Mouse (Mus musculus) heart, embryonic 11.5 days (tissue): ENCODE data around the gene Akr1b10. TPM values are rescaled to one million over a fixed set of nuclear protein-coding genes. Genes with fewer than 3 reads are reported as not detected.
A peak's percentile ranks its signal among the peaks of the same experiment; 100 is the strongest.

Experiments used
- ATAC-seq: fragments of 200-750 bp; cut with Nextera tagmentation; replicated peaks from 2 replicates; pipeline ENCODE4 v1.8.0; 2017; ENCODE audit warnings: moderate library complexity; ENCODE audit not compliant: insufficient number of reproducible peaks, low FRiP score, low TSS enrichment
- H3K27ac ChIP-seq: fragments of 300-500 bp; sonication (generic); 2 replicates; pipeline ENCODE4 v1.5.1; 2014; ENCODE audit warnings: mild to moderate bottlenecking, low read depth, low read length
- H3K27me3 ChIP-seq: fragments of 300-500 bp; sonication (generic); 2 replicates; pipeline ENCODE4 v1.6.1; 2014; ENCODE audit warnings: mild to moderate bottlenecking, low read length, mixed read lengths; ENCODE audit not compliant: control insufficient read depth, insufficient read depth
- H3K36me3 ChIP-seq: fragments of 300-500 bp; sonication (generic); 2 replicates; pipeline ENCODE4 v1.6.1; 2014; ENCODE audit warnings: mild to moderate bottlenecking, low read length, moderate library complexity, mixed read lengths; ENCODE audit not compliant: control insufficient read depth, insufficient read depth
- H3K4me1 ChIP-seq: fragments of 300-500 bp; sonication (generic); 2 replicates; pipeline ENCODE4 v1.6.1; 2014; ENCODE audit warnings: low read length; ENCODE audit not compliant: control insufficient read depth, insufficient read depth
- H3K4me2 ChIP-seq: fragments of 300-500 bp; sonication (generic); 2 replicates; pipeline ENCODE4 v1.6.1; 2014; ENCODE audit warnings: mild to moderate bottlenecking, moderate library complexity
- H3K4me3 ChIP-seq: fragments of 300-500 bp; sonication (generic); 2 replicates; pipeline ENCODE4 v1.5.1; 2014; ENCODE audit warnings: low read depth, low read length
- H3K9ac ChIP-seq: fragments of 300-500 bp; sonication (generic); 2 replicates; pipeline ENCODE4 v1.6.1; 2014; ENCODE audit warnings: mild to moderate bottlenecking, low read depth, low read length, moderate library complexity
- H3K9me3 ChIP-seq: fragments of 300-500 bp; sonication (generic); replicated peaks from 2 replicates; pipeline ENCODE4 v1.6.1; 2016; ENCODE audit warnings: low read length; ENCODE audit not compliant: control insufficient read depth
- WGBS: fragments of 180-500 bp; shearing (Covaris S2); extraction: QIAGEN DNeasy Blood & Tissue Kit; methylation state at CpG from one replicate; pipeline ENCODE4 v1.1.7; 2014; ENCODE audit not compliant: insufficient replicate concordance; 5-methylcytosine and 5-hydroxymethylcytosine counted together
- polyA plus RNA-seq: library from polyadenylated mRNA; unstranded; fragments of >200 nt; fragmentation: Nextera tagmentation; extraction: Ambion mirVana; gene quantifications from 2 replicates; pipeline ENCODE4 v1.2.1, GENCODE M21; 2014

Akr1b10 gene
- polyA plus RNA-seq, result 63.1 and 67.6 TPM in 2 replicates

DNA sequence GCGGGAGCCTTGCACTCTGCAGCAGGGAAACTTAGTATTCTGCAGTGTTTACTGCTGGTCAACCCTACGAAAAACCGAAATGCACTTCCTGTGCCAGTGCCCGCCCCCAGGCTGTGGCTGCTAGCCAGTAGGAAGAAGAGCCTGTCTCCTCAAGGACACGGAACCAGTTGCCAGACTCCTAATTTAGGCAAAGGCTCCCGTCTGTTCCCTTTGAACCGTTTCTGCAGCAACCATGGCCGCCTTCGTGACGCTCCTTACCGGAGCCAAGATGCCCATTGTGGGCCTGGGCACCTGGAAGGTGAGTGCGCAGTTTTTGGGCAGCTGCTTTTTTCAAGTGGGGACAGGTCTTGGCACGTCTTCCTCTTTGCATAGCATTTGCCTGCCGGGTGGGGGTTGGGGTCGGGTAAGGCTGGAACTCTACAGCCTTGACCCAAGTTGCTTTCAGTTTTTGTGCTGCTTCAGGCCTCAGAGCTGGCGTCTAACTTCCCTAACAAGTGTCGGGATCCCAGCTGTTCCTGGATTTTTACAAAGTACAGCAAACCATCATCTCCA lies at the start of gene Akr1b10:
TSS of gene Akr1b10 (plus strand) at position 109 of the 552 bp plus-strand sequence.
- ATAC-seq, result peak; percentile 76
- under 1% methylated on average over 17 of the region's 17 CpGs for WGBS

DNA sequence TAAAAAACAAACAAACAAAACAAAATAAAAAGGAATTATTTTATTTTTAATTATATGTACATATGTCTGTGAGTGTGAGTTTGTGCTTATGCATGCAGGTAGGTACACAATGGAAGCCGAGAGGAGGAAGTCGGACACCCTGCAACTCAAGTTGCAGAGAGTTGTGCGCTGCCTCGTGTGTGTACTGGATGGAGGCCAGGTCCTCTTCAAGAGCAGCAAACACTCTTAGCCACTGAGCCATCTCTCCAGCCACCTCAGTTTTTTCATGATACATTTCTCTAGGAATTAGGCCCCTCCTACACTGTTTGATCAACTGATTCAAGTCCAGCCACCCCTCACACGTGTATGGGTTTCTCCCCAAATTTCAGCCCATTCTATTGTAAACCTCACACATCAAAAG lies 49.3 kb upstream of the Akr1b10 start:
- Histone ChIP-seq H3K9ac (no peak overlapping the region), H3K4me3 (no peak overlapping the region), H3K4me1 (0 out of 2 replicates have a peak, but pooled peaks cover 2% of the 10 kb centered on the region), H3K36me3 (no peaks in the 10 kb centered on the region), H3K4me2 (no peak overlapping the region), H3K9me3 (no peaks in the 10 kb centered on the region), H3K27me3 (no peaks in the 10 kb centered on the region), H3K27ac (no peak overlapping the region)
- WGBS, result 91% methylated on average over 5 of the region's 5 CpGs
- ATAC-seq, result no peak

More for the DNA sequence above, at the start of gene Akr1b10:
- peak within 1 kb of the TSS; percentile 70 for H3K4me3 ChIP-seq
- H3K27me3 ChIP-seq, result no peaks in the 10 kb centered on the region
- H3K4me2 ChIP-seq, result peak within 1 kb of the TSS; percentile 74
- H3K4me1 ChIP-seq, result no peaks in the 10 kb centered on the region
- peaks cover 7% of the 10 kb centered on the region for H3K36me3 ChIP-seq
- H3K9me3 ChIP-seq, result no peaks in the 10 kb centered on the region
- peak within 1 kb of the TSS; percentile 74 for H3K9ac ChIP-seq
- H3K27ac ChIP-seq, result peak within 1 kb of the TSS; percentile 69

DNA sequence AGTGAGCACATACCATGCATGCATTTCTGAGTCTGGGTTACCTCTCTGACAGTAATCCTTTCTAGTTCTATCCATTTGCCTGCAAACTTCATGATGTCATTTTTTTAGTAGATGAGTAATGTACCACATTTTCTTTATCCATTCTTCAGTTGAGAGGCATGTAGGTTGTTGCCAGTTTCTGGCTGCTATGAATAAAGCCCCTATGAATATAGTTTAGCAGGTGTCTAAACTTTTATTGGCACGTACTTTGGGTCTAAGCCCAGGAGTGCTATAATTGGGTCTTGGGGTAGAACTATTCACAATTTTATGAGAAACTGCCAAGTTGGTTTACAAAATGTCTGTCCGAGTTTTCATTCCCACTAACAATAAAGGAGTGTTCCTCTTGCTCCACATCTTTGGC lies 46.2 kb upstream of the Akr1b10 start:
- 83% methylated on average over 2 of the region's 2 CpGs for WGBS
- Histone ChIP-seq H3K4me2 (no peak overlapping the region), H3K4me3 (no peak overlapping the region), H3K27ac (no peak overlapping the region), H3K36me3 (no peaks in the 10 kb centered on the region), H3K9ac (no peak overlapping the region), H3K27me3 (no peaks in the 10 kb centered on the region), H3K9me3 (no peaks in the 10 kb centered on the region), H3K4me1 (no peaks in the 10 kb centered on the region)
- no peak for ATAC-seq

DNA sequence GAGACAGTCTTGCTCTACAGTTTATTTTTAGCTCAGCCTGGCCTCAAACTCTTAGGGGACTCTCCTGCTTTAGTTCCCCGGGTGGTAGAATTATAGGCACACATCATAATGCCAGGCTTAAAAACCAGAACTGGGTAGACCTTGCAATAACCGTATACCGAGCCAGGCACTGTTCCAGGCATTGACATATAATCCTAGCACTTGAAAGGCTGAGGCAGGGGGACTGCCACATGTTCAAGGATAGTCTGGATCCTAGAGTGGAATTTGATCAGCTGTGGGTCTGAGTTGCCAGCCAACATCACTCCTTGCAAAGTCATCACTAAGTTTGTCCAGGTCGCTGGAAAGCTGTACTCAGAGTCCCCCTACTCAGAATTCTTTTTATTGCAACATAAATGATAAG lies 42.0 kb upstream of the Akr1b10 start:
- H3K9ac ChIP-seq, result no peak overlapping the region
- H3K27me3 ChIP-seq, result no peaks in the 10 kb centered on the region
- no peak overlapping the region for H3K27ac ChIP-seq
- peaks cover 8% of the 10 kb centered on the region for H3K4me1 ChIP-seq
- no peak overlapping the region for H3K4me2 ChIP-seq
- ATAC-seq, result no peak
- H3K36me3 ChIP-seq, result no peaks in the 10 kb centered on the region
- no peaks in the 10 kb centered on the region for H3K9me3 ChIP-seq
- no peak overlapping the region for H3K4me3 ChIP-seq
- 74% methylated on average over 4 of the region's 4 CpGs for WGBS

DNA sequence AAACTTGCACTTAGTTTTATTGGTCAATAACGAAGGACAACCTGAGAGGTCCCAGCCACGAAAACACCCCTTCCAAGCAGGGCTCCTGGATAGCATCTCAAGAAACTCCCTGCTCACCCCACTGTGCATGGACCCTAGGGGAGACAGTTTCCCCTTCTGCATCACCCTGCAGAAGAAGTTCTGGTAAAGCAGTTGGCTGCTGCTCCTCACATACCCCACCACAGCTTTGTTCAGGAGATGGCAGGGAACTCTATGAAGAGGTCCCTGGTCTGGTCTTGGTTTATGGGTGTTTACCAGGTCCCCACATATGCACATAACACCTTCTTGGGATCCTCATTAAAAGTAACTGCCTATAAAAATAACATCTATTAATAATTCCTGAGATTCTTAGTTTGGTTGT lies 41.5 kb upstream of the Akr1b10 start:
- Histone ChIP-seq H3K4me1 (peaks cover 8% of the 10 kb centered on the region), H3K9ac (no peak overlapping the region), H3K9me3 (no peaks in the 10 kb centered on the region), H3K27ac (no peak overlapping the region), H3K4me2 (no peak overlapping the region), H3K36me3 (no peaks in the 10 kb centered on the region), H3K4me3 (no peak overlapping the region), H3K27me3 (no peaks in the 10 kb centered on the region)
- 89% methylated on average over 2 of the region's 2 CpGs for WGBS
- ATAC-seq, result no peak

DNA sequence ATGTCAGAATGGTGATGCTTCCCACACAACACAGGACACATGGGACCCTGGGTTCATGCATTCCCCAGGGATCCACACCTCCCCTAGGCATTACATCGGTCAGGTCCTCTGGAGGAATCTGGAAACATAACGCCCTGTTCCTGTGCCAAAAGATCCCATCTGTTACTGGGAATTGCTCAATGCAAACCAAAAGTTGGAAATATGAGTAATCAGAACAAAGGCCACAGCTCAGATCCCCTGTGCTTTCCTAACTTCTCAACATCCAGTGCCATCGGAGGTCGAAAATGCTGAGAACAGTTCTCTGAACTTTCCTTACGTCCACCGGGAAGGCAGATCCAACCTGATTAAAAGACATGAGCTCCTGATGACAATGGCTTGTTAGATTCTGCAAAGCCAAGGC lies 40.6 kb upstream of the Akr1b10 start:
- H3K4me3 ChIP-seq, result no peak overlapping the region
- no peak for ATAC-seq
- 83% methylated on average over 6 of the region's 6 CpGs for WGBS
- H3K4me1 ChIP-seq, result peaks cover 8% of the 10 kb centered on the region
- no peak overlapping the region for H3K27ac ChIP-seq
- H3K9me3 ChIP-seq, result no peaks in the 10 kb centered on the region
- no peak overlapping the region for H3K9ac ChIP-seq
- no peaks in the 10 kb centered on the region for H3K27me3 ChIP-seq
- H3K36me3 ChIP-seq, result no peaks in the 10 kb centered on the region
- no peak overlapping the region for H3K4me2 ChIP-seq

DNA sequence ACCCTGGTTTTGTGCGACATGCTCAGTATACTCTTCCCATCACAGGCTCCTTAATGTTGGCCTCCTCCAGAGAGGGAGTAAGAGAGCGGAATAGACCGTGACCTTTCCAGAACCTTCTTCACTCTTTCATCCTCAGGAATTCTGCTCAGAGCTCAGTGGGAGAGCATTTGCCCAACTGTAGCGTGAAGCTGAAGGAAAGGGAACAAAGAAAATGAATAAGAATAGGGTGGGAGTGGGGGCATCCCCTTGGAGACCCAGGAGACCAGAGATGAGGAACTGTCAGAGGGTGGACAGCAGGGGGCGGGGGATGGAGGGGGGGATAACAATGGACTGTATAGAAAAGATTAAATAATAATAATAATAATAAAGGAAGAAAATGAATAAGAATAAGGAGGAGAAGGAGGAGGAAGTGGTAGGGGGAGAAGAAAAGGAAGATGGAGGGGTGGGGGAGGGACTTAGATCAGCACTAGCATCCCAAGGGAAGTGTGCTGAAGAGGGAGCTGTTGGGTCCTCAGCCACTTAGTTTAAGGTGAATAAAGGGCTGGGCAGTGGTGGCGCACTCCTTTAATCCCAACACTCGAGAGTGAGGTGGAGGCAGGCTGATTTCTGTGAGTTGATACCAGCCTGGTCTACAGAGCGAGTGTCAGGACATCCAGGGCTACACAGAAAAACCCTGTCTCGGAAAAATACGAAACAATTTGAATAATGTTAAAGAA lies 39.7 kb upstream of the Akr1b10 start:
- 57% methylated on average over 10 of the region's 10 CpGs for WGBS
- Histone ChIP-seq H3K4me3 (no peak overlapping the region), H3K9ac (no peak overlapping the region), H3K27ac (no peak overlapping the region), H3K36me3 (no peaks in the 10 kb centered on the region), H3K4me2 (no peak overlapping the region), H3K9me3 (no peaks in the 10 kb centered on the region), H3K4me1 (peaks cover 8% of the 10 kb centered on the region), H3K27me3 (no peaks in the 10 kb centered on the region)
- no peak for ATAC-seq

DNA sequence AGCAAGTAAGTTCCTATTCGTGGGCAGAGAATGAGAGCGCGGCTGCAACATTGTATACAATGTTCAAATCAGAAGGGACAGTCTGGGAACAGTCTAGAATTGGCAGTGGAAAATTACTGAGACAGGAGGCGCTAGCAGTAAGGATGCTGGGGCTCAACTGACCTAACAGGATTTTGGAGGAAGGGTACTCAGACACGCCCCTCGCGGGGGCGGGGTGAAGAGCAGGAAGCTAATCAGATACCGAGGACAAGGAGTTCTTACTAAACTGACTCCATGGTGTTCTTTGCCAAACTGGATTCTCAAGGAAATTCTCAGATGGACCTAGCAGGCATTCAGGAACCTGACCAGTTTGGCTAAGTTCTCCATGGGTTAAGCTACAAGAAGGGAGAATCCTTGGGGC lies 39.1 kb upstream of the Akr1b10 start:
- no peak for ATAC-seq
- H3K4me1 ChIP-seq, result peaks cover 8% of the 10 kb centered on the region

More for the DNA sequence above, 39.1 kb upstream of the Akr1b10 start:
- no peaks in the 10 kb centered on the region for H3K36me3 ChIP-seq
- no peak overlapping the region for H3K4me3 ChIP-seq
- H3K9ac ChIP-seq, result no peak overlapping the region
- no peak overlapping the region for H3K27ac ChIP-seq
- H3K27me3 ChIP-seq, result no peaks in the 10 kb centered on the region
- WGBS, result 18% methylated on average over 9 of the region's 9 CpGs
- 0 out of 2 replicates have a peak overlapping the region, but pooled peaks have one; percentile 0 for H3K4me2 ChIP-seq
- no peaks in the 10 kb centered on the region for H3K9me3 ChIP-seq
